Mouse (Mus musculus) CD4-positive naive resting alpha-beta T cell, adult 76 days (primary cell): ENCODE data around the gene Gm7356. TPM values are rescaled to one million over a fixed set of nuclear protein-coding genes. Genes with fewer than 3 reads are reported as not detected.

Experiments used
- total RNA-seq: library from RNA; stranded (reverse); gene quantifications from one replicate; pipeline ENCODE4 v1.2.4, GENCODE M21; 2023

Gm7356 gene
- total RNA-seq, result not detected

DNA sequence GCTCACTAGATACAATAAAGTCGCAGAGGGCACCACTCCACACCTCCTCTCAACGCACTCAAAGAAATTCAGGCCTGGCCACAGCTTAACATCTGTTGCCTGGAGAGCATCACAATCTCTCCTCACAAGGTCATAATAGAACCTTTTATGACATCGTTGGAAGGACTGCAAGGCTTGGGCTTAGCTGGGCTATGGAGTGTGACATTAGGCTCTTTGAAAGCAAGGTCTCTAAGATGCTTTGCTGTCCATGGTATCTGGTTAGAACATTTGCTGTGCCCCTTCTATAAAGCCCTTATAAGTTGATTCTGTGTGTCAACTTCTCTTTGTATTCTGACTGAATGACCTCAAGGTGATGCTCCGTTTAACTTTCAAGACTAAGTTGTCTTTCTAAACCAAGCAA lies at the start of gene Gm7356:
TSS of gene Gm7356 (minus strand) at position 101 of the 400 bp plus-strand sequence.

Other genes starting within 250 kb of the Gm7356 start
- 3.5 TPM for gene Afdn, start 243.2 kb downstream of the Gm7356 start, total RNA-seq
- not detected for gene Tcte2, start 241.9 kb downstream of the Gm7356 start, total RNA-seq
- not detected for gene Gm7168, start 55.3 kb downstream of the Gm7356 start, total RNA-seq
- gene Gm7358, start 55.8 kb upstream of the Gm7356 start, total RNA-seq, result not detected
- 0.29 TPM for gene Dact2, start 200.6 kb upstream of the Gm7356 start, total RNA-seq